Mouse (Mus musculus): ENCODE results near the gene Hcn4.
A peak's percentile ranks its signal among the peaks of the same experiment; 100 is the strongest.

Hcn4 gene

DNA sequence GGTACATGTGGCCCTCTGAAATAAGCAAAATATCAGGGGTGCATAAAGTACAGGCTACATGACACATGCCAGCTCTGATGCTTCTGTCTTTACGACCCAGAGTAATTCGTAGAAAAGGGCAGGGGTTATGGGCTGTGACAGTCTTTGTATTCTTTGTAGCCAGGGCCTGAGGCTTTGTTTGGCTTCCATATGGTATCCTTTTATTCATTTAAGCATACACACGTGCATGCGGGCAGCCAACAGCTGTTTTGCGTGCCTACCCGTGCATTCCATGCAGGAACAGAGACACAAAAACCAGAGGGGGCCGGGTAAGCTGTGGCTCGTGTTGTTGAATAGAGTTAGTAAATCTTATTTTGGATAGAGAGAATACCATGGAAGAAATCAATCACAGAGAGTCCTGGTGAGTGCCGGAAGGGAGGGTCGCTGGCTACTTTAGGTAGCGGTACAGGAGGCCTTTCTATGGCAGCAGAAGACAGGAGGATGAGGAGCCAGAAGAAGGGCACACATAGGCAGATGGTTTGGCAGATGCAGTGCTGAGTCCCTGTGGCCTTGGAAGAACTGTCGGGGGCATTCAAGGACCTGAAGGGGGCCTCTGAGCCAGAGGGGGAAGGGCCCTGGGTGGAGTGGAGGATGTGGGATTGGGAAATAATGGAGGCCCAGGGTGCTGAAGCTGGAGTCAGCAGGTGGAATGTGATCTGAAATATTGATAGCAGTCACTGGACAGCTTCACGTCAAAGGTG, 26.5 kb downstream of the Hcn4 start:
- no peak for DNase-seq

DNA sequence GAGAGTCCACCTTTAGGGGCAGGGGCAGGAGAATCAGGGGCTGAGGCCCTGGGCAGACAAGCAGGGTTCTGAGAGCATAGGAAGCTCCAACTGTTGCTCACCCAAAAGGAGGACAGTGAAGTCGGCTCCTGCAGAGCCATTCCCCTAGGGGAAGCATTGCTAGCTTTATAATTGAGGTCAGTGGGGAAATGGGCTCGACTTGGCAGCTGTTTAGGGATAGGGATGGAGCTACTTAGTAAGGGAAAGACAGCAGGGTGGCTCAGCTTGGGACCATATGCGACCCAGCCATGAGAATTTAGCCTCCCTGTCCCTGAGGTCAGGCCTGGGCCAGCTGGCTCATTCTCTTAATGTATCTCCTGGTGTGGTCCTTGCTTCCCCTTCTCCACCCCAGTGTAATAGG, 31.7 kb downstream of the Hcn4 start:
- DNase-seq = no peak

DNA sequence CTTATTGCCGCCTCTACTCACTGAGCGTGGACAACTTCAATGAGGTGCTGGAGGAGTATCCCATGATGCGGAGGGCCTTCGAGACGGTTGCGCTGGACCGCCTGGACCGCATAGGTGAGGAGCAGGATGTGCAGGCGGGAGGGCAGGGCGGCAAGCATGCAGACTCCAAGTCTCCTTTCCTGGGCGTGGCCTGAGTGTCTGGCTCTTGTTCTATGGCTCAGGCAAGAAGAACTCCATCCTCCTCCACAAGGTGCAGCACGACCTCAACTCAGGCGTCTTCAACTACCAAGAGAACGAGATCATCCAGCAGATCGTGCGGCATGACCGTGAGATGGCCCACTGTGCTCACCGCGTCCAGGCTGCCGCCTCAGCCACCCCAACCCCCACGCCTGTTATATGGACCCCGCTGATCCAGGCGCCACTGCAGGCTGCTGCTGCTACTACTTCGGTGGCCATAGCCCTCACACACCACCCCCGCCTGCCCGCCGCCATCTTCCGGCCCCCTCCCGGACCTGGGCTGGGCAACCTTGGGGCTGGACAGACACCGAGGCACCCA, 35.9 kb downstream of the Hcn4 start:
- no peak for DNase-seq

DNA sequence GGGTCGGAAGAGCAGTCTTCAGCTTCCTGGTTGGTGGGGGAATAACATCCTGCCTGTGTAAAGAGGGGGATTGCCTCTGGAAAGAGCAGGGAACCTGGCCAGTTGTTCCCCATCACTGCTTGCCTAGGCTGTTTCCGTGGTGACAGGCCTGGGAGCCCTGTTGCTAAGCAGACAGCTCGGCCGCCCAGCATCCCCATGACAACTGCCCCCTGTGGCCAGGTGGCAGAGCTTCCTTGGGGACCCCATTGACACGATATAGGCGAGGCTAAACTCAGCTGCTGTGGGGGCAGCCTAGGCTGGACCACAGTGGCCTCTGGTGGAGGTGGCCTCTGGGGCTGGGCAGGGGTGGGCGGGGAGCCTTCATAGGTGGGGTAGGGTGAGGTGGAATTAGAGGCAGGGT, 40.6 kb downstream of the Hcn4 start:
- DNase-seq = no peak

DNA sequence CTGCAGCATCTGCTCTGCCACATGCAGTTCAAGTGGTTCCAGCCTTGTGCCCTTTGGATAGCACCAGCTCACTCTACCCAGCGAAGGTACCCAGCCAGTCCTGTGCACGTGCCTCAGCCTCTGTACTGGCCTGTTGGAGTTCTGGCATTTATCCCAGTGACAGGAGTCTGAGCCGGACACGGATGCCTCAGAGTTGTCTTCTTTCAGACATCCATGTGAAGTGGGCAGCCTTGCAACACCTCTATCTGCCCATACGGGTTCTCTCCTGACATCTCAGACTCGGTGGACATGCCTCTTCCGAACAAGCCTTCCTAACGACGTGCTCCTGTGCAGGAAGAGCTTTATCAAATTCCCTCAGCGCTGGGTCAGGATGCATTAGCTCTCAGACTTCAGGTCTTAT, 47.9 kb downstream of the Hcn4 start:
- no peak for DNase-seq

DNA sequence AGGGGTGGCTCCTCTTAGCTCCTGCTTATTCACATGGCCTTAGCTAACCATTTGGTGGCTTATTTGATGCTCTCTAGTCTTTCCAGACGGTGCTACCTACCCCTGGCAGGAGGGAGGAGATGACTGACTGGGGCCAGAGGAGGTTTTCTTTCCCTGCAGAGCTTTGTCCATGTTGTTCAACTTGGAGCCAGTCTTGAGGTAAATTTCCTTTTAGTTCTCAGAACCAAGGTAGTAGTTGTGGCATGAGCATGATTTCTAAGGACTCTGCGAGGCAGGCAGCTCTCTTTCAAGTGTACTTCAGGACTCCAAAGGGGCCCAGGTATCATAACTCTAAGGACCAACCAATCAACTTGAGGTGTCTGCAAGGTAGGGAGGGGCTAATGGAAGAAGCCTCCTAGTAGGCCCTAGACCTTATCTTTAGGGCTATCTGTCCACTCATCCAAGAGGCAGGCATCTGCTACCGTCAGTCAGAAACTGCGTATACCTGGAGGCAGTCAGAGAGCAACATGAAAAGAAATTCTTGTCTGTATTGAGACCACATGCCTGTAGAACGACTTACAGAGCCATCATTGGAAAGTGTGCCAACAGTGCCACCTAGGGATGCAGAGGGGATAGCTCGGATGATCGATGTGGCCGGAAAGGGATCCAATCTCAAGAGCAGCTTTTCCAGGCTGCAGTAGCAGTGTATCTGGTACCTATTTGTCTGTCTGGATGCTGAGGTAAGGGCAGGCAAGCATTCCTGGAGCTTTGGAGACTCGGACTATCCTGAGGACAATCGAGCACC, 50.5 kb downstream of the Hcn4 start:
- DNase-seq = peak; percentile 69

DNA sequence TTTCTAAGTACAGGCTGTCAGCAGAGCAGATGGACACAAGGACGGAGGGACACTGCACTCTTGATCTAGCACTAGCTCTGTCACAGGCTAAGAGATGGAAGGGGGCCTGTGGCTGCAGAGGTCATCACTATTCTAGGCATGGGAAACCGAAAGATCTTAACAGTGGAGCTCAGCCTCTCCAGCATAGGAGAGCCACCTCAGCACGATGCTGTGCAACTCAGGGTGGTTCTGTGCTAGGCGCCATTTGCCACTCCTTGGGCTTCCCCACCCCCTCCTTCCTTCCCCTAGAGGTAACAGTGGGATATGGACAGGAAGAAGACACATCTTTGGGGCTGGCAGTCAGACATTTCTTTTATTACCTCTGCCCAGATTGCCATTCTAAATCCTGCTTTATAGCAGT, 51.1 kb downstream of the Hcn4 start:
- no peak for DNase-seq

DNA sequence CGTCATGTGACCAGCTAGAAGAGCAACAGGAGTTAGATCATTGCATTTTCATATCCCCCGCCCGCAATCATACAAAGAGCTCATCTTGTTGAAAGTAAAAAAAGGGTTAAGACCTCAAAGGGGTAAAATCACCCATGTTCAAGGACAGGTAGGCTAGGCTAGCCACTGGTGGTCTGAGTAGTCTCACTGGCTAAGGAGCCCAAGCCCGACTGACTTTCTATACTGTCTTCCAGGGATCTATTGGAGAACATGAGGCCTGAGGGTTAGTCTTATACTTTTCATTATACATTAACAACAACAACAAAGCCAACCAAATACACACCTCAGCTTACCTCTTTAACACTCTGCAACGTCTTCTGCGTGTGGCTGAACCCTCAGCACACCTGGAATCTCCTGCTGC, 52.2 kb downstream of the Hcn4 start:
- DNase-seq = no peak

DNA sequence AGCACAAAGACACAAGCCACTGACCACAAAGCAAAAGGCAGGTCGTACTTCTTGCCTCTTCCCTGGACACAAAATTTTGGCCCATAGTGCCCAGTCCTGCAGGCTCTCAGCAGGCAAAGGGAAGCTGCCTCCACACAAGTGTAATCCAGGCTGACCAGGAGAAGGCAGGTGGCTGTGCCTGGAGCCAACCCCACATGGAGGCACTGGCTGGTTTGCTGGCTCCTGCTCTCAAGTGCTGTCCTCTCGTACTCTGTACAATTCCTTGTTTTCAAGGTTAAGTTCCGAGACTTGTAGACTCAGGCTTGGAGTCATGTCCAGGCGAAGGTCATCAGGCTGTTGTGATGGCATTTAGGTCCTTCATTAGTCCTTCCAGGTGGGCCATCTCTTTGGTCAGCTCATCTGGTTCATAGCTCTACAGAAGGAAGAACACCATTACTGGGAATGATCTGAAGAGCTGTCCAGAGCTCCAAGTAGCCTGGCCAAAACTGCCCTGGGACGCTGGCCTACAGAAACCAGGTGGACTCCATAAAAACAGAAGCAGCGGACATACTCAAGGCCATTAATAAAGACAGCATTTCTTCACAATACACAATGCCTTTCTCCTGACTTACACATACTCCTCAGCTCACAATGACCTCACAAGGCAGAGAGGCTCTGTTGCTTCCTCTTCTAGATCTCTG, 53.9 kb downstream of the Hcn4 start:
- DNase-seq = no peak

DNA sequence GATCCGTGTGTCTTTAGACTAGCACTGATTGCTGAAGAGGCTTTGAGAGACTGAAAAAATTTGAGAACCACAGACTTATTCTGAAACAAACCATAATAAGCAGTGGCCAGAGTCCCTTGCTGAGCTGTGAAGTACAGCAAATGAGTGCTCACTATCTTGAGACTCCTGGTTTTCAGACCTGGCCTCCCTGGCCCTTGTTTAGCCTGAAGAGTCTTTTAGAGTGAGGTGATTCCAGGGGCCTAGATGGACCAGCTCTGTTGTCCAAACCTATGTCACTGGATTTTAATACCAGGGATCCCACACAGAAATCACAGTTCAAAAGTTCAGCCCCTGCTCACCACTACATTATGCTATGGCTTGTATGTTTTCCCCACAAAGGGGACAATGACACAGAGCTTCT, 56.6 kb downstream of the Hcn4 start:
- DNase-seq = no peak

DNA sequence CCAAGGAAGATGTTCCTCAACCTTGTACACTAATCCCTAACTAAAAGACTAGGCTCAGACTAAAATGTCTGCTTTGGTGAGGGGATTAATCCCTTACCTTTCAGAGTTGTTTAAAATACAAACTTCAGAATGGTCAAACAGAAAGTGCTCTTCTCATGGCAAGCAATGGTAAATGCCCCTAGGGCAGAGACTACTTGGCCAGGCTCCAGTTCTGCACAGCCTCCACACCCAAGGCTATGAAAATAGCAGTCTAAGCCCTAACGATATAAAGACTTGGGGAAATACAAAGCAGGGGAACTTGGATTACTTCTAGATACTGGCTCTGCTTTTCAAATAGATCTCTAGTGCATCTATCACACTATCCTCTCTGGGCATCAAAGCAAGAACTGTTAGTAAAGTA, 59.5 kb downstream of the Hcn4 start:
- no peak for DNase-seq

DNA sequence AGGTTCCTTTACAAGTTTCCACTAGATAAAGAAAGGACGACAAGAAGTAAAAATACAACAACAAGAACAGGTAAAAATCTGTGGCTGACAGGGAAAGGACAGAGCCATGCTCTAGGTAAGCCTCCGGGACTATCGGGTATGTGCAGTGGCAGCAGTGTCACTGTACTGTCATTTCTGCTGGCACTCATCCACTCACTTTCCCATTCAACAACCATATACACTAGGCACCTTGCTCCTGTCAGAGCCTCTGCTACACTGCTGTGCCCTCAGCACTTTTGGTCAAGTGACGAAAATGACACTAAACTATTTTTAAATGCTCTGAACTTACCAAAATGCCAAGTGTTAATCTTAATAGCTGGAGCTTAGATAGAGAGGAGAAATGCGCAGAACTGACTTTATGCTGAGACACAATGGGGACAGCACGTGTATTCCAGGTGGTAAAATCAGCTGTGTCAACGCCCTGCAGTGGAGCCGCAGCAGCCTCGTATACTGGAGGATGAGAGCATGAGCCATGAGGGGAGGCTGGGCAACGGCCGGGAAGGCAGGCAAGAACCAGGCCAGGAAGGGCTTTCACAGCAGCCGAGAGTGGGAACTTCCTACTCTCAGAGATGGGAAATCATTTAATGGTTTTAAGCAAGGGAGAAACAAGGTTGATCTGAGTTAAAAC, 66.7 kb downstream of the Hcn4 start:
- DNase-seq = no peak

DNA sequence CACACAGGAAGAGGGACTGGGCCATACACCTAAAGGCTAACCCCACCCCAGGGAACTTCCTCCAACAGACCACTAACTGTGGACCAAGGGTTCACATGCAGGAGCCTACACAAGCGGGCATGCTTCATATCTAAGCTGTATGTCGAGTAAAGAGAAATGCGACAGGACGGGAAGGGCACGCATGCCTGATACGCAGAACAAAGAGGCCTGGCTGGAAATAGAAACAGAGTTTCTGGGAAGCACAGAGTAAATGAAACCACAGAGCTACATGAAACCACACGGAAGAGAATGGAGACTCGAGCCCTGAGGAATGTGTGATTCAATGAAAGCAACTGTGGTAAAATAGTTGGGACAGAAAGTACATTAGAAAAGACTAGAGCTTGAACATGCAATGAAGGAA, 67.7 kb downstream of the Hcn4 start:
- no peak for DNase-seq

DNA sequence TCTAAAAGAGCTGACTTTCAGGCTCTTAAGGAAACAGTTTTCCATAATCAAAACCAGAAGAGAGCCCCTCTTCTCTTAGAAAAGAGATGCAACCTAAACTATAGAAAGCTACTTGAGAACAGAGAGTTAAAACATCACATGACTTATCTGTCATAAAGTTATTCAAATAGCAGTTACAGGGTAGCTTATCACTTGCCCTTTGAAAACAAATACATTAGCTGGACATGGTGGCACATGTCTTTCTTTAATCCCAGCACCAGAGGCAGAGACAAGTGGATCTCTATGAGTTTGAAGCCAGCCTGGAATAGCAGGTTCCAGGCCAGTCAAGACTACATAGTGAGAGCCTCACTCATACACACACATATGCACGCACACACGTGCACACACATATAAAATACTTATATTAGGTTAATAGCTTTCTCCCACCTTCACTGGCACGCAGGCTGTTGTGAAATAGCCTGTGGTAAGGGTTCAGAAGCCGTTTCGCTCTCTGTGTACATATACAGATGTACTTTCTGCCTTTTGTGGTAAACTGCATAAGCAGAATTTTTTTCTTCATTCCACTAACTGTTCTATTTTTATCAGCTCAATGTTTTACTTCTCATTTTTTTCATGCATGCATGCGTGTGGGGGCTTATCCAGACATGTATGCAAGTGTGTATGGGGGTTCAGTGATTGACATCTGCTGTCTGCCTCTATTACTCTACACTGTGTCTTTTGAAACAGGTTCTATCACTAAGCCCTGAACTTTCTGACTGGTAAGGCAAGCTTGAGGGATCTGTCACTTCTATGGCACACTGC, 68.8 kb downstream of the Hcn4 start:
- no peak for DNase-seq

DNA sequence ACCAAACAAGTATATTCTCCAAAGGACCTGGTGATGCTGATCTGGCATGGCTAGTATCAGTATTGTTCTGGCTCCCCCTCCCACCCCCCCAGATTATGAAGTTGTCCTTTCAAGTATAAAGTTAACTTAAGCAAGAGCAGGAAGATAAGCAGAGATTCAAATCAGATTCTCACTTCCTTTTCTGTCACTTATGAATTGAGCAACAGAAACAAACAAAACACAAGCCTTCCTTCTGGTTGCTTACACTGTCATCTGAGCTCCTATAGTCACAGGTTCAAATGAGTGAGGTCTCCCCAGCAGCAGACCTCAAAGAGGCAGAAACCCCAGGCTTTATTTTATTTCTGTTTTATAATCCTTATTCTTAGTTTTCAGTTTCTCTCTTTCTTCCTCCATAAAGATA, 76.4 kb downstream of the Hcn4 start:
- DNase-seq = no peak

DNA sequence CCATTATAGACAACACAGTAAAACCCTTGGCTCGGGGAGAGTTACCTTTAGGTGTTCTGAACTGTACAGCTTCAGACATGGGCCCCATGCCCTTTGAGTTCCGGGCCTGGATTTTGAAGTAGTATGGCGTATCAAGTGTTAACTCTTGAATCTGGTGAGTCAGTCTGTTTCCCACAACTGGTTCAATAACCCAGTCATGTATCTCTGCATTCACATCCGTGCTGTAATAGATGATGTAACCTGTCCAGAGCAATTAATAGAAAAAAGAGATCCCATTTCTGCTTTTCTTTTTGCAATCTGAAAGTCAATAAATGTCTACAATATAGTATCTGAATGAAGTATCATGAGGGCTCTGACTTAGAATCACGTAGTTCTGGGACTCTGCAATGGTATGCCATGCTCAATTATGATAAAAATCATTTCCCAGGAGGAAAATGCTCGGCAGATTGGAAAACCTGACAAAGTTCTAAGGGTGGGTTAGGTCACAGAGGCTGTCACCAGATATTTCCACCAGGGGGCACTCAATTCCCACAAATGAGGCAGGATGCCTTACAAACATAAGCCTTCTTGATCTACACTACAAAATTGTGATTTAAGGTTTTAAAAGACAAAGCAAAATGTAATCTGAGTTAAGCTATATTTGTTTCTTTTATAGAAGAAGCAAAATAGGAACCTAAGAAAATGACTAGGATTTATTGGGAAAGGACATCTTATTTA, 79.8 kb downstream of the Hcn4 start:
- peak; percentile 66 for DNase-seq
